Mouse (Mus musculus) bone marrow, adult 2 months (tissue): ENCODE results near the gene Nvl. TPM values are rescaled to one million over a fixed set of nuclear protein-coding genes. Genes with fewer than 3 reads are reported as not detected.

ENCODE experiments used
- H3K27ac ChIP-seq: fragments of 200-500 bp; 2 replicates; pipeline ENCODE4 v1.5.1; 2012; ENCODE audit warnings: low read depth, mild to moderate bottlenecking, control low read depth, inconsistent platforms, low read length; ENCODE audit not compliant: control insufficient read depth, poor library complexity, insufficient read depth
- H3K4me1 ChIP-seq: fragments of 200-500 bp; 2 replicates; pipeline ENCODE4 v1.6.1; 2011; ENCODE audit warnings: low read length; ENCODE audit not compliant: control insufficient read depth, insufficient read depth
- H3K4me3 ChIP-seq: fragments of 200-500 bp; replicated peaks from 2 replicates; pipeline ENCODE3; 2011; ENCODE audit warnings: mild to moderate bottlenecking, low read depth, low read length, control low read depth; ENCODE audit not compliant: control insufficient read depth
- CTCF ChIP-seq: fragments of 200-500 bp; IDR thresholded peaks from 2 replicates; pipeline ENCODE4 v1.5.1; 2011; ENCODE audit warnings: low read length, control low read depth; ENCODE audit not compliant: control insufficient read depth, insufficient read depth
- POLR2A ChIP-seq: fragments of 200-500 bp; IDR thresholded peaks from 2 replicates; pipeline ENCODE4 v1.6.1; 2011; ENCODE audit warnings: low read depth, mild to moderate bottlenecking, control low read depth, low read length, borderline replicate concordance; ENCODE audit not compliant: control insufficient read depth
- WGBS: fragments of 180-500 bp; shearing (Covaris S2); methylation state at CpG from one replicate; pipeline ENCODE4 v1.1.7; 2018; 5-methylcytosine and 5-hydroxymethylcytosine counted together
- polyA plus RNA-seq: library from polyadenylated mRNA; stranded (reverse); fragments of >200 nt; gene quantifications from 2 replicates; pipeline ENCODE4 v1.2.4, GENCODE M21; 2011; ENCODE audit warnings: low replicate concordance; ENCODE audit not compliant: missing spikeins, insufficient read depth, insufficient read length

Nvl gene
- 13.7 and 18.1 TPM in 2 replicates for polyA plus RNA-seq

GRCm38 (mm10) chr1:181143950-181144836 lies at the start of gene Nvl, which contains the start of gene Cnih4:
Gene Nvl, minus strand, starts transcription at chr1:181144204.
Gene Cnih4, plus strand, starts transcription at chr1:181144693.
- no peaks in the 10 kb centered on the region; the same call in 1 of the 2 replicates for H3K4me1 ChIP-seq
- H3K4me3 ChIP-seq: peak within 1 kb of the TSS; percentile 82
- under 1% methylated on average over 52 of the region's 52 CpGs for WGBS
- peak within 1 kb of the TSS; percentile 93 for H3K27ac ChIP-seq
- TF ChIP-seq POLR2A (peak; percentile 58; the same call in 1 of the 2 replicates), CTCF (no peak)

- H3K4me3 ChIP-seq: no peak overlapping the region
- no peak overlapping the region for H3K27ac ChIP-seq
- TF ChIP-seq CTCF (no peak), POLR2A (no peak)
- 83% methylated on average over 4 of the region's 4 CpGs for WGBS
- no peaks in the 10 kb centered on the region for H3K4me1 ChIP-seq
These were observed 44.9 kb upstream of the Nvl start for GRCm38 (mm10) chr1:181188925-181189324.

- H3K4me1 ChIP-seq: peaks cover 2% of the 10 kb centered on the region; the same call in 1 of the 2 replicates
- peak overlapping the region; percentile 93 for H3K27ac ChIP-seq
- H3K4me3 ChIP-seq: peak overlapping the region; percentile 95
- TF ChIP-seq POLR2A: no peak
- TF ChIP-seq CTCF: no peak
- WGBS: 2% methylated on average over 8 of the region's 8 CpGs
These were observed 26.2 kb upstream of the Nvl start for GRCm38 (mm10) chr1:181170210-181170609.

- WGBS: 61% methylated on average over 3 of the region's 3 CpGs
- TF ChIP-seq POLR2A: no peak
- H3K27ac ChIP-seq: no peak overlapping the region
These were observed 24.4 kb upstream of the Nvl start for GRCm38 (mm10) chr1:181168377-181168776.

GRCm38 (mm10) chr1:181167816-181168215 lies 23.8 kb upstream of the Nvl start:
- no peak overlapping the region for H3K27ac ChIP-seq
- TF ChIP-seq CTCF: no peak
- TF ChIP-seq POLR2A: no peak
- WGBS: 77% methylated on average over 2 of the region's 2 CpGs
- H3K4me1 ChIP-seq: peaks cover 2% of the 10 kb centered on the region; the same call in 1 of the 2 replicates
- H3K4me3 ChIP-seq: no peak overlapping the region

More at GRCm38 (mm10) chr1:181168377-181168776, 24.4 kb upstream of the Nvl start:
- Histone ChIP-seq H3K4me1 (peaks cover 2% of the 10 kb centered on the region; the same call in 1 of the 2 replicates), H3K4me3 (no peak overlapping the region)

GRCm38 (mm10) chr1:181151541-181151940 lies 7.5 kb upstream of the Nvl start:
- Histone ChIP-seq H3K4me1 (no peaks in the 10 kb centered on the region; the same call in 1 of the 2 replicates), H3K4me3 (peak overlapping the region; percentile 77), H3K27ac (no peak overlapping the region)
- TF ChIP-seq POLR2A: no peak
- no peak for TF ChIP-seq CTCF
- whole genome bisulfite sequencing: 35% methylated on average over 5 of the region's 5 CpGs

- 1% methylated on average over 59 of the region's 59 CpGs for WGBS
- Histone ChIP-seq H3K4me1 (no peaks in the 10 kb centered on the region; the same call in 1 of the 2 replicates), H3K27ac (peak overlapping the region; percentile 90), H3K4me3 (peak overlapping the region; percentile 77)
- TF ChIP-seq POLR2A (peak; percentile 92), CTCF (no peak)
These were observed 7.0 kb upstream of the Nvl start for GRCm38 (mm10) chr1:181150827-181151534.

GRCm38 (mm10) chr1:181150431-181150826 lies 6.4 kb upstream of the Nvl start:
- no peak for TF ChIP-seq POLR2A
- TF ChIP-seq CTCF: no peak
- H3K4me1 ChIP-seq: no peaks in the 10 kb centered on the region; the same call in 1 of the 2 replicates
- 83% methylated on average over 3 of the region's 3 CpGs for WGBS
- H3K4me3 ChIP-seq: peak overlapping the region; percentile 77
- H3K27ac ChIP-seq: no peak overlapping the region
